Comparison of ENCODE assay signal across 24 mouse cellular contexts in genomic region chr17:15853121-15853520, GRCm38 (mm10). TPM values are rescaled to one million over a fixed set of nuclear protein-coding genes. Genes with fewer than 3 reads are reported as not detected.
A peak's percentile ranks its signal among the peaks of the same experiment; 100 is the strongest.
DNase-seq lines count a peak whose midpoint lies in the region; ATAC-seq and TF ChIP-seq lines count a peak whose summit lies in the region.
"Had no signal": no experiment of that assay in that cellular context is flagged by ENCODE, and none has a peak within 500 bp of the region (broad histone marks: within the 10 kb centered on the region; RNA-seq: fewer than 3 reads in every experiment).

No protein-coding gene starts in this region.

- dilution Hi-C loops in CH12.LX (cut with MboI; ENCODE audit: extremely low pct_ligation_motif_present, extremely low pct_unique_long_range_greater_than_20kb, low sequenced_read_pairs), result no loop called here

- WGBS in midbrain, embryonic 16.5 days, result 67% methylated on average over 2 of the region's 2 CpGs

- peak; percentile 6 for DNase-seq in 416B (ENCODE audit: low read depth)
- no peak for DNase-seq in CH12.LX (ENCODE audit: extremely low read depth)
- no peak for DNase-seq in MEL (ENCODE audit: low read depth, low spot score)
- no peak for DNase-seq in liver
- no peak for DNase-seq in yolk sac, embryonic 10.5 days (ENCODE audit: low spot score)
- DNase-seq in lung, postnatal 4 days, result no peak
- DNase-seq: adrenal gland, adult 2 months; adrenal gland, adult 8-10 months; adrenal gland, postnatal 10 days; adrenal gland, postnatal 14 days; adrenal gland, postnatal 25 days; adrenal gland, postnatal 36 days; B cell, adult 2 months; cerebellum, adult 11 months; cerebellum, adult 11-12 months; cerebellum, adult 18-20 months; cerebellum, adult 2 months; cerebellum, adult 8-10 months had no signal

- no peak for TF ChIP-seq CTCF in CH12.LX (conservative IDR thresholded peaks at IDR 0.05 in 1 of 2, IDR thresholded peaks at IDR 0.05 in 1 of 2; ENCODE audit: low read depth in 2 of 2, low read length in 2 of 2)
- TF ChIP-seq CTCF in MEL (IDR thresholded peaks at IDR 0.05 in 2 of 3, conservative IDR thresholded peaks at IDR 0.05 in 1 of 3; ENCODE audit: control insufficient read depth in 1 of 3, insufficient read depth in 1 of 3, low read depth in 2 of 3, low read length in 3 of 3, poor library complexity in 1 of 3, severe bottlenecking in 1 of 3), result no peak

- no peaks in the 10 kb centered on the region for H3K27me3 ChIP-seq in CH12.LX (replicated peaks)
- no peaks in the 10 kb centered on the region for H3K27me3 ChIP-seq in MEL (ENCODE audit: control insufficient read depth in 1 of 2, insufficient read depth in 2 of 2, low read length in 2 of 2)
- no peaks in the 10 kb centered on the region for H3K27me3 ChIP-seq in myocyte (ENCODE audit: control insufficient read depth, insufficient read depth, insufficient read length)
- no peaks in the 10 kb centered on the region for H3K27me3 ChIP-seq in midbrain, embryonic 16.5 days (ENCODE audit: control insufficient read depth, insufficient read depth, low read depth, low read length)

- no peak overlapping the region for H3K9ac ChIP-seq in CH12.LX (ENCODE audit: insufficient read depth, low read depth)
- no peak overlapping the region for H3K9ac ChIP-seq in MEL (ENCODE audit: control insufficient read depth, low read depth, low read length, poor library complexity, severe bottlenecking)
- no peak overlapping the region for H3K9ac ChIP-seq in midbrain, embryonic 16.5 days (ENCODE audit: low read depth, low read length)

- no peak for TF ChIP-seq POLR2A in CH12.LX (IDR thresholded peaks at IDR 0.05; ENCODE audit: low read depth, low read length)
- TF ChIP-seq POLR2A in MEL (IDR thresholded peaks at IDR 0.05; ENCODE audit: control insufficient read depth in 1 of 2, insufficient read depth in 1 of 2, low read depth in 1 of 2, low read length in 2 of 2, poor library complexity in 1 of 2), result no peak
- TF ChIP-seq POLR2A in myocyte (IDR thresholded peaks at IDR 0.05; ENCODE audit: insufficient read length, low read depth), result no peak

- H3K9me3 ChIP-seq in CH12.LX (replicated peaks; ENCODE audit: low read length) (no peaks in the 10 kb centered on the region), MEL (replicated peaks; ENCODE audit: insufficient read depth, low read length) (no peaks in the 10 kb centered on the region)
- H3K9me3 ChIP-seq in midbrain, embryonic 16.5 days (replicated peaks; ENCODE audit: control insufficient read depth, low read length, poor library complexity, severe bottlenecking), result no peaks in the 10 kb centered on the region
- H3K9me3 ChIP-seq: G1E had no signal

- ATAC-seq in midbrain, embryonic 16.5 days, result no peak
- ATAC-seq: activated CD4-positive, CD25-positive, alpha-beta regulatory T cell, adult 4 months; CD4-positive, CD25-positive, alpha-beta regulatory T cell, adult 4 months; Patski had no signal

- H3K79me2 ChIP-seq in CH12.LX (replicated peaks; ENCODE audit: control insufficient read depth, extremely low read depth, insufficient read depth, poor library complexity, severe bottlenecking) (no peaks in the 10 kb centered on the region), MEL (ENCODE audit: control insufficient read depth, insufficient read depth, low read length, poor library complexity) (no peaks in the 10 kb centered on the region), myocyte (ENCODE audit: control insufficient read depth, insufficient read depth) (no peaks in the 10 kb centered on the region)

- H3K27ac ChIP-seq in CH12.LX (ENCODE audit: insufficient read depth, low read depth) (no peak overlapping the region), MEL (ENCODE audit: control insufficient read depth, low read depth, low read length) (no peak overlapping the region)
- H3K27ac ChIP-seq in midbrain, embryonic 16.5 days (ENCODE audit: low read length), result no peak overlapping the region

- in situ Hi-C loops in CH12.LX (cut with MboI; ENCODE audit: low pct_ligation_motif_present, low pct_unique_long_range_greater_than_20kb, low sequenced_read_pairs), result no loop called here

- H3ac ChIP-seq in myocyte (ENCODE audit: control insufficient read depth, insufficient read length), result no peak overlapping the region

- no peaks in the 10 kb centered on the region for H3K36me3 ChIP-seq in CH12.LX (replicated peaks in 1 of 2; ENCODE audit: control insufficient read depth in 1 of 2, insufficient read depth in 1 of 2, low read length in 1 of 2)
- no peaks in the 10 kb centered on the region for H3K36me3 ChIP-seq in MEL (ENCODE audit: control insufficient read depth in 1 of 2, insufficient read depth in 2 of 2, low read length in 2 of 2)
- H3K36me3 ChIP-seq in myocyte (ENCODE audit: control insufficient read depth, insufficient read depth), result no peaks in the 10 kb centered on the region
- no peaks in the 10 kb centered on the region for H3K36me3 ChIP-seq in midbrain, embryonic 16.5 days (ENCODE audit: control insufficient read depth, insufficient read depth, low read length)
- H3K36me3 ChIP-seq: G1E had no signal

- H3K4me1 ChIP-seq in CH12.LX (ENCODE audit: control insufficient read depth in 1 of 2, insufficient read depth in 2 of 2) (0 out of 4 replicates have a peak, but pooled peaks cover 0 to 3% of the 10 kb centered on the region in 2 experiments), MEL (ENCODE audit: control insufficient read depth in 1 of 2, insufficient read depth in 2 of 2, low read length in 2 of 2) (no peaks in the 10 kb centered on the region)
- no peaks in the 10 kb centered on the region for H3K4me1 ChIP-seq in midbrain, embryonic 16.5 days (ENCODE audit: control insufficient read depth, insufficient read depth, low read length)

- TF ChIP-seq RAD21 in CH12.LX (IDR thresholded peaks at IDR 0.05; ENCODE audit: low read depth, low read length), result no peak
- TF ChIP-seq RAD21 in MEL (IDR thresholded peaks at IDR 0.05; ENCODE audit: low read depth, low read length), result no peak

- no peak overlapping the region for H3K4me3 ChIP-seq in CH12.LX (replicated peaks in 1 of 3; ENCODE audit: low read depth in 2 of 3, low read length in 2 of 3, poor library complexity in 1 of 3)
- no peak overlapping the region for H3K4me3 ChIP-seq in MEL (ENCODE audit: control insufficient read depth in 1 of 2, insufficient read depth in 1 of 2, low read depth in 2 of 2, low read length in 2 of 2)
- no peak overlapping the region for H3K4me3 ChIP-seq in myocyte
- H3K4me3 ChIP-seq in midbrain, embryonic 16.5 days (ENCODE audit: low read depth, low read length), result no peak overlapping the region

- H3K4me2 ChIP-seq in CH12.LX (ENCODE audit: insufficient read depth, low read depth, poor library complexity, severe bottlenecking), result no peak overlapping the region; the same call in 1 of the 2 replicates
- H3K4me2 ChIP-seq in myocyte (ENCODE audit: low read depth), result peak overlapping the region; percentile 8
- no peak overlapping the region for H3K4me2 ChIP-seq in midbrain, embryonic 16.5 days (ENCODE audit: low read length)

- TF ChIP-seq EP300 in CH12.LX (IDR thresholded peaks at IDR 0.05; ENCODE audit: low read length), result no peak
- TF ChIP-seq EP300 in MEL (IDR thresholded peaks at IDR 0.05; ENCODE audit: low read depth in 1 of 2, low read length in 2 of 2), result no peak

TF ChIP-seq in CH12.LX, 34 proteins besides CTCF, POLR2A, EP300 and RAD21:
- no peak for TF ChIP-seq IRF4 (IDR thresholded peaks at IDR 0.05; ENCODE audit: low read depth, low read length)
- no peak for TF ChIP-seq KAT2A (IDR thresholded peaks at IDR 0.05; ENCODE audit: insufficient replicate concordance, low read length)
- TF ChIP-seq ZNF384 (IDR thresholded peaks at IDR 0.05; ENCODE audit: low read depth, low read length), result peak; percentile 57; the same call in 1 of the 2 replicates
- no peak for TF ChIP-seq POLR2AphosphoS2 (IDR thresholded peaks at IDR 0.05; ENCODE audit: low read depth, low read length)
- no peak for TF ChIP-seq ETS1 (conservative IDR thresholded peaks at IDR 0.05; ENCODE audit: low read depth, low read length)

TF ChIP-seq in MEL, 35 proteins besides CTCF, POLR2A, EP300 and RAD21:
- TF ChIP-seq ZNF384 (IDR thresholded peaks at IDR 0.05; ENCODE audit: low read depth, low read length) (peak; percentile 77), HCFC1 (IDR thresholded peaks at IDR 0.05; ENCODE audit: low read depth, low read length) (no peak)

TF ChIP-seq in myocyte, 11 proteins besides CTCF, POLR2A, EP300 and RAD21:
- no peak for TF ChIP-seq CEBPB (IDR thresholded peaks at IDR 0.05; ENCODE audit: insufficient read depth, poor library complexity, severe bottlenecking)
- TF ChIP-seq TCF12 (IDR thresholded peaks at IDR 0.05; ENCODE audit: insufficient read depth, poor library complexity, severe bottlenecking), result no peak
- no peak for TF ChIP-seq USF1 (IDR thresholded peaks at IDR 0.05; ENCODE audit: low read depth)
- TF ChIP-seq TCF3 (IDR thresholded peaks at IDR 0.05; ENCODE audit: insufficient read length, low read depth), result no peak
- TF ChIP-seq E2F4 (IDR thresholded peaks at IDR 0.05; ENCODE audit: insufficient read depth), result no peak
- TF ChIP-seq MYOG (IDR thresholded peaks at IDR 0.05; ENCODE audit: control insufficient read depth in 1 of 3, insufficient read depth in 1 of 3, insufficient read length in 2 of 3, low read depth in 2 of 3), result no peak
- TF ChIP-seq SRF (IDR thresholded peaks at IDR 0.05; ENCODE audit: control insufficient read depth, insufficient read length, low read depth), result no peak
- no peak for TF ChIP-seq POLR2AphosphoS2 (IDR thresholded peaks at IDR 0.05; ENCODE audit: insufficient read length, low read depth)
- no peak for TF ChIP-seq MYOD1 (IDR thresholded peaks at IDR 0.05; ENCODE audit: control insufficient read depth in 1 of 3, insufficient read length in 2 of 3, low read depth in 2 of 3)
- TF ChIP-seq MAX (IDR thresholded peaks at IDR 0.05; ENCODE audit: low read depth), result no peak
- no peak for TF ChIP-seq REST (IDR thresholded peaks at IDR 0.05; ENCODE audit: insufficient read depth, insufficient read length)

RNA-seq across cellular contexts. Expression of gene Rgmb, which starts 22.3 kb away (rescaled TPM):
- total RNA-seq in CH12.LX (2012; rRNA removed), result 2.3 and 2.8 TPM in 2 replicates
- total RNA-seq in CH12.LX (2014; rRNA removed), result 1.7 and 2.3 TPM in 2 replicates
- polyA plus RNA-seq in CH12.LX (2012; ENCODE audit: insufficient read length, low read depth), result 2.6 and 3.0 TPM in 2 replicates
- not detected in 2 replicates for total RNA-seq in MEL (2012; rRNA removed)
- not detected for polyA plus RNA-seq in MEL (2012; ENCODE audit: insufficient read depth in 1 of 2, insufficient read length in 2 of 2, low read depth in 1 of 2, low replicate concordance in 2 of 2, missing spikeins in 1 of 2)
- 13.8 TPM for polyA plus RNA-seq in myocyte (2012; fragmentation: generic; extraction: Trizol)
- 56.8 and 57.1 TPM in 2 replicates for polyA plus RNA-seq in midbrain, embryonic 16.5 days (2015; fragmentation: Nextera tagmentation; extraction: Ambion mirVana)
- polyA plus RNA-seq: G1E had no signal
